Mouse (Mus musculus): ENCODE results near the gene Pappa2.

The Pappa2 gene

GRCm38 (mm10) chr1:158980390-158980789 is at the start of gene Pappa2:
Pappa2 (minus strand) TSS chr1:158980490.
- DNase-seq (ENCODE audit: low spot score) = no peak

GRCm38 (mm10) chr1:159029106-159029505 is 48.8 kb upstream of the Pappa2 start:
- DNase-seq (ENCODE audit: low spot score) = no peak

- DNase-seq (ENCODE audit: low spot score) = no peak
Observed at GRCm38 (mm10) chr1:159014940-159015660, 34.8 kb upstream of the Pappa2 start.

- no peak for DNase-seq (ENCODE audit: low spot score)
Observed at GRCm38 (mm10) chr1:158987042-158987441, 6.8 kb upstream of the Pappa2 start.

- no peak for DNase-seq (ENCODE audit: low spot score)
Observed at GRCm38 (mm10) chr1:158962340-158962739, 17.9 kb downstream of the Pappa2 start.

GRCm38 (mm10) chr1:158960984-158961383 is 19.3 kb downstream of the Pappa2 start:
- DNase-seq (ENCODE audit: low spot score) = no peak

GRCm38 (mm10) chr1:158960549-158960948 is 19.7 kb downstream of the Pappa2 start:
- DNase-seq (ENCODE audit: low spot score) = no peak

- DNase-seq (ENCODE audit: low spot score) = no peak
Observed at GRCm38 (mm10) chr1:158956361-158956760, 23.9 kb downstream of the Pappa2 start.

GRCm38 (mm10) chr1:158954785-158955184 is 25.5 kb downstream of the Pappa2 start:
- no peak for DNase-seq (ENCODE audit: low spot score)

- no peak for DNase-seq (ENCODE audit: low spot score)
Observed at GRCm38 (mm10) chr1:158953479-158954207, 26.6 kb downstream of the Pappa2 start.

- no peak for DNase-seq (ENCODE audit: low spot score)
Observed at GRCm38 (mm10) chr1:158949041-158949440, 31.2 kb downstream of the Pappa2 start.

- DNase-seq (ENCODE audit: low spot score) = no peak
Observed at GRCm38 (mm10) chr1:158947981-158948735, 32.1 kb downstream of the Pappa2 start.

GRCm38 (mm10) chr1:158944936-158945335 is 35.4 kb downstream of the Pappa2 start:
- DNase-seq (ENCODE audit: low spot score) = no peak

GRCm38 (mm10) chr1:158942864-158943263 is 37.4 kb downstream of the Pappa2 start:
- DNase-seq (ENCODE audit: low spot score) = no peak

GRCm38 (mm10) chr1:158940966-158941365 is 39.3 kb downstream of the Pappa2 start:
- DNase-seq (ENCODE audit: low spot score) = no peak

- no peak for DNase-seq (ENCODE audit: low spot score)
Observed at GRCm38 (mm10) chr1:158934447-158934846, 45.8 kb downstream of the Pappa2 start.

- DNase-seq (ENCODE audit: low spot score) = no peak
Observed at GRCm38 (mm10) chr1:158931202-158931827, 49.0 kb downstream of the Pappa2 start.

GRCm38 (mm10) chr1:158929369-158929768 is 50.9 kb downstream of the Pappa2 start:
- no peak for DNase-seq (ENCODE audit: low spot score)

GRCm38 (mm10) chr1:158920451-158920850 is 59.8 kb downstream of the Pappa2 start:
- DNase-seq (ENCODE audit: low spot score) = no peak

GRCm38 (mm10) chr1:158918890-158919289 is 61.4 kb downstream of the Pappa2 start:
- DNase-seq (ENCODE audit: low spot score) = no peak

- DNase-seq (ENCODE audit: low spot score) = no peak
Observed at GRCm38 (mm10) chr1:158917067-158917466, 63.2 kb downstream of the Pappa2 start.

- no peak for DNase-seq (ENCODE audit: low spot score)
Observed at GRCm38 (mm10) chr1:158915592-158915991, 64.7 kb downstream of the Pappa2 start.

Measured in urinary bladder, postnatal 10 days (tissue).